Mouse (Mus musculus): ENCODE measurements around the gene Mad1l1.
A peak's percentile ranks its signal among the peaks of the same experiment; 100 is the strongest.

Mad1l1 gene

GRCm38 (mm10) chr5:140221016-140221650 is 100.2 kb downstream of the Mad1l1 start:
- DNase-seq (ENCODE audit: low spot score in 2 of 2), result no peak

DNA sequence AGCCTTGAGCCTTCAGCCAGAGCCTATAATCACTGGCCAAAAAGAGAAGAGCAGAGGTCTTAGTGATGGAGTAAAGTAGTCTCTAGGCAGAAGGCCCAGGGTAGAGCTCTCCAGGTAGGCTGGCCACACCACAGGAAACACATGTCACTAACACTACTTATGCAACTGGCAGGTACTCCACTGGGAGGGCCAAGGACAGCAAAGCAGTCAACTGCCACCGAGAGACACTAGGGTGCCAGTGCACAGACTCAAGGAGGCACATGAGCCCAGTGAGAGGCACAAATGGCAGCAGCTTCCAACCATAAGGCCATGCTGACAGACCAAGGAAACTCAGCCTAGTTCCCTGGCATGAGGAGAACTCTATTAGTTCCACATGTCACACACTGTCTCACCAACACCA is 102.1 kb downstream of the Mad1l1 start:
- DNase-seq (ENCODE audit: low spot score in 2 of 2), result no peak

DNA sequence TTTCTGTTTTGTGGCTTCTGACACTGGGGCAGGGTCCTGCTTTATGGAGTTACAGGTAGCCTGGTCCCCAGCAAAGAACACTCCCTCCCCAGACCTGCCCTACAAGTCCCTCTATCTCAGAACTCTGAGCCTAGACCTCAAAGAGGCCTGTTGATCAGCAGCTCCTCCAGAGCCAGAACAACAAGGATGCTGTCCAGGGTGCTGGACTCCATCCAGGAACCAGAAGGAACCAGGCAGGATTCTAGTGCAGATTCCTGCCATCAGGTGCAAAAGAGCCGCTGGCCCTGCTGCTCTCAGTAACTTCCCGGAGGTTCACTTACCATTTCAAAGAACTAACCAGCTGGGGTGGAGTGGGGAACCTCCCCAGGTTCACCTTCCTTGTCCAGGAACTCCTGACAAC is 103.5 kb downstream of the Mad1l1 start:
- DNase-seq (ENCODE audit: low spot score in 2 of 2), result no peak

DNA sequence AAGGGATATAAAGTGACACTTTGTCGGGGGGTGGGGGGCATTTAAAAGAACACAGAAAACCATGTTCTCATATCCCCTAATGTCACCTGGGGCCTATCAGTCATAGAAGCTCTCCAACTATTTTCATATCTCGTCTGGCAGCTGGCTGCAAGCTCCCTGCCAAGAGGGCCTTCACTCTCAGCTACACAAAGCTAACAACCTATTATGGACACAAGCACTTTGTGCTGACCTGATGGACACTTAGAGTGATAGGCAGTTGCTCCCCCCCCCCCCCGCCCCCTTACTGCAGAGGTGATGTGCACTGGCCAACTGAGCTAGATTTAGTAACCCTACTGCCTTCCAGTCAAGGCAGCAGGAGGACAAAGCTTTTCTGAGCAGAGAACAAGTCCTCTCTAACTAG is 104.3 kb downstream of the Mad1l1 start:
- DNase-seq (ENCODE audit: low spot score in 2 of 2), result no peak

- DNase-seq (ENCODE audit: low spot score in 2 of 2), result peak; percentile 79 to 83
Measured at GRCm38 (mm10) chr5:140215471-140216087, 105.8 kb downstream of the Mad1l1 start.

GRCm38 (mm10) chr5:140213001-140213400 is 108.4 kb downstream of the Mad1l1 start:
- DNase-seq (ENCODE audit: low spot score in 2 of 2), result no peak

DNA sequence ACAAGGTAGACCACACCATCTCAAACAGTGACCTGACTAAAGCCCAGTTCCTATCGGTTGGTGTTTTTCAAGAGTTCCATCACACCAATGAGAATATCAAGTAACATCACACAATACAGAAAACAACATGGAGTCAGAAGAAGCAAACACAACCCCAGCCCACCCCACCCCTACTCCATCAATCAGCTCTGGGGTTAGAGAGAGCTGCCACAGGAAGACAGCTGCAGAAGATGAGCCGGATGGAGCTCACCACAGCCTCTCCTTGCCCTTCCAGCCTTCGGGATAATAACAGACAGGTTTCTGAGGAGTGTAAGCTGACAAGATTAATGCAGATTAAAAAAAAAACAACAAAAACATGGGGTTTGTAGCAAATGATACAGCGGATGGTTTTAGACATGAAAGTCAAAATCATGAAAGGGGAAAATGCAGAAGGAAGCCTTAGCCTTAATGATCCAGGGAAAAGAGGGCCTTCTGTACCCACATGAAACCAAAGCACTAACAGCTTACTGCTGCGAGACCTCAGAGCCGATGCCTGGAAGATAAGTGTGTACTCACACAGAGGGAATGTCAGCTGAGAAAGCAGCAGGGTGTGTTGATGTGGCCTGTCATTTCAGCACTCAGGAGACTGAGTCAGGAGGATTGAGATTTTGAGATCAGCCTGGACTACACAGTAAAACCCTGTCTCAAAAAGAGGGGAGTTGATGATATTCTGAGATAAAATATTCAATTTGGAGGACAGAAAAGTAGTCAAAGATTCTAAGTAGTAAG is 110.8 kb downstream of the Mad1l1 start:
- DNase-seq (ENCODE audit: low spot score in 2 of 2), result peak in 1 of 2 experiments; percentile 57

DNA sequence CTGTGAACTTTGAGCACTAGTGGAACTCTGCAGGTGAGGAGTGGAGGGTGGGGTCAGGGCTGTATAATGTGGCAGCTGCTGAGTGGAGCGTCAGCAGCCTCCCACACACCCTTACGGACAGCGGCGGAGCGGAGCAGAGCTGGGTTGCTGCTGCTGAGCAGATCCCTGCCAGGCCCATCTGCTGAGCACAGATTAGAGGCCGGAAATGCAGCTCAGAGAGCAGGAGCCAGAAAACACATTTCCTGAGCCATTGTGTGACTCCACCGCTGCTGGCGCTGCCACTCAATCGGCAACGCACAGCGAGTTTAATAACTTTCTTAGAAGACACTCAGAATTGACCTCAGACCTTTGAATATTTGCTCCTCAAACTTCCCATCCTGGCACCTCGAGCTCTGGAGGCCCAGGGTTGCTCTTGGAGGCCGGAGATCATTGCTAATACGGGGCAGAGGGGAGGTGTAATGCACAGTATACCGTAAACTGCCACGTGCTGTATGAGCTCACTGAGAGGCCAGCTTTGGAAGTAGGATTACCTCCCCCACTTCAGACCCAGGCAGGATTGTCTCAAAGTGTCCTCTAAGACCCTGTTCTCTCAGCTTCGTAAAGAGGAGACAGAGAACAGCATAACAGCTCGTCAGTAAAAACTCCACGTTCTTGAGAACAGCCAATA is 112.5 kb downstream of the Mad1l1 start:
- peak; percentile 87 to 94 for DNase-seq (ENCODE audit: low spot score in 2 of 2)

DNA sequence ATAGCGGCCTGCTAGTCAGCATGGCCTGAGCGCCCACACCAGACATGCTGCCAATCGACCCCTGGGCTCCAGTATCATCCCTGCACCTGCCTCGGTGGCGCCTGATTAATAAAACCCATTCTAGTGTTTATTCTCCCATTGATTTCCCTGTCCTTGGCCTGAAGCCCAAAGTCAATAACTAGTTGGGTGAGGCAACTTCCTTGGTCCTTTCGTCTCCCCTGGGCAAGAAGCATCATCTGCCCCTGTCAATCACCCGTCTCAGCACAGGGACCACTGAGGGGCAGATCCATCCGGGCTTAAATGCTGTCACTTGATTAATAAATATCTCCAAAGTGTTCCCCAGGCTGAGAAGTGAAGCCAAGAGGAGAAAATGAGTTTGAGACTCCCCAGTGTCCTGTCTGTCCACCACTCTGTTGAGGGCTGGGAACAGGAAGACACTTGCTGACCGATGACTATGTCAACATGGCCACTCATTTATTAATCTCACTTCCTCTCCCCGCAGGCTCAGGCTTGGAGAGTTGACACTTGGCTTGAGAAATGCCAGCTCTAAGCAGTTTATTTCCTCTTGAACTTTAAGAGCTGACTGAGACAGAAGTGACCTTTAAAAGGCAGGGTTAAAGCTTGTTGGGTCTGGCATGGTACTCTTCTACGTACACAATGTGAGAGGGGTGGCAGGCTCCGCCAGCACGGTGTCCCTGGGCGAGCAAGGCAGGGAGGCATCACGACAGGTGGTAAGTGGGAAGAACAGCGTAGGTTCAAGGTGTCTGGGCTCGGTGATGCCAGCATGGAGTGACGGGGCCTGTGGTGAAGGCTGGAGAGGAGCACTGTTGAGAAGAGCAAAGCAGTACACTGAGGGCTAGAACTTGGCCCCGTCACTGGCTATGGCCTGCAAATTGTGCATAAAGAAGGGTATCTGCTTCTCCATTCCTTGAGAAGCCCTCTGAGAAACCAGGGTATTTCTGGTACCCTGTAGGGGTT is 114.3 kb downstream of the Mad1l1 start:
- no peak for DNase-seq (ENCODE audit: low spot score in 2 of 2)

- DNase-seq (ENCODE audit: low spot score in 2 of 2), result no peak
Measured at GRCm38 (mm10) chr5:140205991-140206390, 115.4 kb downstream of the Mad1l1 start.

GRCm38 (mm10) chr5:140204465-140204864 is 116.9 kb downstream of the Mad1l1 start:
- no peak for DNase-seq (ENCODE audit: low spot score in 2 of 2)

DNA sequence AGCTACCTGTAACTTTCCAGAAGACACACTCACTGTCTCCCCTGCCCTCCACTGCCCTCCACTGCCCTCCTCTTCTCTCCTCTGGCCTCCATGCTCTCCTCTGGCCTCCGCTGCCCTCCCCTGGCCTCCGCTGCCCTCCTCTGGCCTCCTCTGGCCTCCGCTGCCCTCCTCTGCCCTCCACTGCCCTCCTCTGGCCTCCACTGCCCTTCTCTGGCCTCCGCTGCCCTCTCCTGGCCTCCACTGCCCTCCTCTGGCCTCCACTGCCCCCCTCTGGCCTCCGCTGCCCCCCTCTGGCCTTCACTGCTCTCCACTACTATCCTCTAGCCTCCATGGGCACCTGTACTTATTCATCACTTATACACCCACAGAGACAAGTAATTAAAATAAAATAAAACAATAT is 117.3 kb downstream of the Mad1l1 start:
- DNase-seq (ENCODE audit: low spot score in 2 of 2), result no peak

DNA sequence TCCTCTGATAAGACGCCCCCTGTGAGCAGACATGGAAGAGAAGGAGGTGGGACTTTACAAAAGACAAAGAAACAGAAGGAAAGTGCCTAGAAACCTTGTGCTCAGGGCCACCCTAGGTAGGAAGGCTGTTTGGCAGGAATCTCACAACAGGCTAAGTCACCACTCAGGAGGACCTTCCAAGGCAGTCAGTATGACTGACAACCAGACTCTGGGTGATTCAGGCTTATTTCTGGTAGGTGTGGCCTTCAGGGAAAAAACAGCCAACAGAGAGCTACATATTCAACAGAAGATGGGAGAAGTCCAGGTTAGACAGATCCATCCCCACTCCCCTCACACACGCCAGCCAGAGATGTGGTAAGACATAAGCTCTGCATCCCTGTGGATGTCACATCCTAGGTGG is 118.9 kb downstream of the Mad1l1 start:
- no peak for DNase-seq (ENCODE audit: low spot score in 2 of 2)

DNA sequence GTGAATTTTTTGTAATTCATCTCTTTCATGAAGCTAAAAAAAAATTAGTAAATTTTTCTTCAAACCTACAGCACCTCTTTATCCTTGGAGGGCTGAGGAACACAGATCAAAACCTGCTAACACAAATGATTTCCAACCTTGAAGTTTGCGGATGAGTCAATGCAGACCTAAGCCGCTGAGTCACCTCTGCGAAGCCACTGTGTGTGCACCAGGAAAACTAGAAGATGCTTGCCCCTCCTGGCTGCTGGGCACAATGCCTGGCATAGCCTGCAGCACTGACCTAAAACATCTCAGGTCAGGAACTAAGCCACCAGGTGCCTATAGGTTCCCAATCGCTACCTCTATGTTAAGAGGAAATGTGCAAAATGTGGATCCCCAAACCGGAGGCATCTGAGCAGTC is 119.8 kb downstream of the Mad1l1 start:
- no peak for DNase-seq (ENCODE audit: low spot score in 2 of 2)

GRCm38 (mm10) chr5:140201109-140201508 is 120.2 kb downstream of the Mad1l1 start:
- peak; percentile 53 to 75 for DNase-seq (ENCODE audit: low spot score in 2 of 2)

DNA sequence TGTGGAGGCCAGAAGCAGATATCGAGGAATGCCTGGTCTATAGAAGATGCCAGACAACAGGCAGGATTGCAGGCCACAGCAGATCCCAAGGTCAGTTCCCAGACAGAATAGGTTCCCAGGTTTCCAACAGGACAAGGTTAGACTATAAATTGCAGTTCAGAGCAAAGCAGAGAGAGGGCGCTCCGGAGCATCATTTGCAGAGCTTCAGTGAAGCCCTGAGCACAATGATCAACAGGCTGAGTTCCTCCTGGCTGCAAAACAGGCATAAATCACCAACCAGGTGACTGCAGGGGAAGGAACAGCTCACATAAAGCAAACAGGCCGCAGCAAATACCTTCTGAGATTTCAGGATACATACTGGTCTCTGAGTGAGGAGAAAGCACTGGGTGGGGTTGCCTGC is 123.6 kb downstream of the Mad1l1 start:
- DNase-seq (ENCODE audit: low spot score in 2 of 2), result peak; percentile 73 to 86

- DNase-seq (ENCODE audit: low spot score in 2 of 2), result no peak
Measured at GRCm38 (mm10) chr5:140196446-140196845, 124.9 kb downstream of the Mad1l1 start.

GRCm38 (mm10) chr5:140194173-140194572 is 127.2 kb downstream of the Mad1l1 start:
- DNase-seq (ENCODE audit: low spot score in 2 of 2), result no peak

DNA sequence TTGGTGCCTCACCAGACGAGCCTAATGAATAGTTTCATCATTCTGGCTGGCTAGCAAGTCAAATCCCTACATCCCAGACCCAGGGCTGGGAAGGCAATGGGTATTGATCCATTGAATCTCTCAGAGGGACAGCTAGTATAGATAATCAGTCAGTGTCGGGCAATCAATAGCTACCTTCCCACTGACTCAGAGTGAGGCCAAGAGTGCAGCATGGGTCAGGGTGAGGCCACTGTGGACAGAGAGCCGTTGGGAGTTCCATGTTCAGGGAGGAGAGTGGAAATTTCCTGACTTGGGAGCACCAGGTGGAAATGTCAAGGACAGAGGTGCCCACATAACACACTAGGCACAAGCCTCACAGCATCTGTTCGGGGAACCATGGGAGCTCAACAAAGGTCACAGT is 129.8 kb downstream of the Mad1l1 start:
- no peak for DNase-seq (ENCODE audit: low spot score in 2 of 2)

DNA sequence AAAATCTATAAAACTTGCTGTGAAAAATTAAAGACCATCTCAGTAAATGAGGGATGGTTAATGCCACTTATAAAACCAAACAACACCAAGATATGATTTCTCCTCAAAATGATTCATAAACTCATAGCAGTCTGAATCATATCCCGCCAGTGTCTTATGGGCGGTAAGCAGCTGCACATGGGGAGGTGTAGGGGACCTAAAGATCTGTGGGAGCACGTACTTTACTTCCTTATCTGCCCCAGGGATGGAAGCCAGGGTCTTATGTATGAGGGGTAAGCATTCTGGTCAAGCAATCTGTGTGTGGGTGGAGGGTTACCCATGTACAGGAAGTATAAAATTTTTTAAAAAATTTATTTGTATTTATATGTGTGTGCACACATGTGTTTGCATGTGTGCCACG is 135.0 kb downstream of the Mad1l1 start:
- DNase-seq (ENCODE audit: low spot score in 2 of 2), result no peak

GRCm38 (mm10) chr5:140185757-140186156 is 135.6 kb downstream of the Mad1l1 start:
- DNase-seq (ENCODE audit: low spot score in 2 of 2), result no peak
